In the genomic region with DNA sequence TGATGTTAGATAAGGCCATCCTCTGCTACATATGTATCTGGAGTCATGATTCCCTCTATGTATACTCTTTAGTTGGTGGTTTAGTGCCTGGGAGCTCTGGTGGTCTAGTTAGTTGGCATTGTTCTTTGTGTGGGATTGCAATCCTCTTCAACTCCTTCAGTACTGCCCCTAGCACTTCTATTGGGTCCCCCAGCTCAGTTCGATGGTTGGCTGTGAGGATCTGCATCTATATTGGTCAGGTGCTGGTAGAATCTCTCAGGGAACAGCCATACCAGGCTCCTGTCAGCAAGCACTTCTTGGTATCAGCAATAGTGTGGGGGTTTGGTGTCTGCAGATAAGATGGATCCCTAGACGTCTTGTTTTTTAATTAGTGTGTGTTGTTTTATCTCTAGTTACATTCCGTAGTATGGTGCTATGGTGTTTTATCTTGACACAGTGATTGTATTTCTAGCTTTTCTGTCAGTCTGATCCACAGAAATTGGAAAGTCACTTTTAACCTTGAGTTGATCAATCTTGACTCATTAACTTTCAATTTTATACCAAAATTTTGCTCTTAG, we compare ENCODE assay signal across 19 mouse cellular contexts.
"Had no signal": no experiment of that assay in that cellular context is flagged by ENCODE, and none has a peak within 500 bp of the region (broad histone marks: within the 10 kb centered on the region; RNA-seq: fewer than 3 reads in every experiment).

No protein-coding gene starts in this region.

- H3K27me3 ChIP-seq: liver, embryonic 15.5 days; midbrain, embryonic 13.5 days; midbrain, embryonic 15.5 days; neural tube, embryonic 13.5 days; neural tube, embryonic 15.5 days had no signal

- H3K27ac ChIP-seq: liver, embryonic 15.5 days; midbrain, embryonic 10.5 days; midbrain, embryonic 13.5 days; midbrain, embryonic 15.5 days; neural tube, embryonic 13.5 days; neural tube, embryonic 15.5 days had no signal

- H3K9me3 ChIP-seq: liver, embryonic 15.5 days; midbrain, embryonic 10.5 days; midbrain, embryonic 13.5 days; midbrain, embryonic 15.5 days; neural tube, embryonic 13.5 days; neural tube, embryonic 15.5 days had no signal

- H3K4me3 ChIP-seq: liver, embryonic 15.5 days; midbrain, embryonic 10.5 days; midbrain, embryonic 13.5 days; midbrain, embryonic 15.5 days; myocyte; neural tube, embryonic 13.5 days; neural tube, embryonic 15.5 days had no signal

- H3K9ac ChIP-seq: liver, embryonic 15.5 days; lung, embryonic 14.5 days; midbrain, embryonic 13.5 days; midbrain, embryonic 15.5 days; neural tube, embryonic 13.5 days; neural tube, embryonic 15.5 days had no signal

- ATAC-seq: midbrain, embryonic 13.5 days; midbrain, embryonic 15.5 days had no signal

- H3K4me2 ChIP-seq: liver, embryonic 15.5 days; lung, embryonic 14.5 days; midbrain, embryonic 13.5 days; midbrain, embryonic 15.5 days; neural tube, embryonic 13.5 days; neural tube, embryonic 15.5 days had no signal

- H3K36me3 ChIP-seq: liver, embryonic 15.5 days; midbrain, embryonic 10.5 days; midbrain, embryonic 13.5 days; midbrain, embryonic 15.5 days; neural tube, embryonic 13.5 days; neural tube, embryonic 15.5 days had no signal

- DNase-seq: lung, adult 18-20 months; lung, embryonic 14.5 days; lung, postnatal 10 days; lung, postnatal 4 days; retina, postnatal 1 day; right cerebral cortex, adult 18-20 months; right cerebral cortex, postnatal 25 days; right cerebral cortex, postnatal 4 days; spleen, adult 18-20 months; thymus, adult 18-20 months; thymus, postnatal 14 days; thymus, postnatal 36 days had no signal

- H3K4me1 ChIP-seq: liver, embryonic 15.5 days; midbrain, embryonic 10.5 days; midbrain, embryonic 13.5 days; midbrain, embryonic 15.5 days; neural tube, embryonic 13.5 days; neural tube, embryonic 15.5 days had no signal
